ENCODE assay signal across 23 mouse cellular contexts in genomic region chr13:112364698-112365097, GRCm38 (mm10).
A peak's percentile ranks its signal among the peaks of the same experiment; 100 is the strongest.
DNase-seq lines count a peak whose midpoint lies in the region; ATAC-seq and TF ChIP-seq lines count a peak whose summit lies in the region.
"Had no signal": no experiment of that assay in that cellular context is flagged by ENCODE, and none has a peak within 500 bp of the region (broad histone marks: within the 10 kb centered on the region; RNA-seq: fewer than 3 reads in every experiment).

No protein-coding gene starts in this region.

- H3K9me3 ChIP-seq in embryonic facial prominence, embryonic 14.5 days (ENCODE audit: control insufficient read depth, low read length), result no peaks in the 10 kb centered on the region
- no peaks in the 10 kb centered on the region for H3K9me3 ChIP-seq in embryonic facial prominence, embryonic 10.5 days
- no peaks in the 10 kb centered on the region for H3K9me3 ChIP-seq in hindbrain, embryonic 12.5 days (replicated peaks)
- no peaks in the 10 kb centered on the region for H3K9me3 ChIP-seq in hindbrain, embryonic 11.5 days (ENCODE audit: control insufficient read depth, low read length)
- H3K9me3 ChIP-seq in midbrain, embryonic 13.5 days, result no peaks in the 10 kb centered on the region
- H3K9me3 ChIP-seq in midbrain, embryonic 16.5 days (replicated peaks; ENCODE audit: control insufficient read depth, low read length, poor library complexity, severe bottlenecking), result no peaks in the 10 kb centered on the region
- H3K9me3 ChIP-seq in midbrain, embryonic 15.5 days, result no peaks in the 10 kb centered on the region
- H3K9me3 ChIP-seq: embryonic facial prominence, embryonic 13.5 days; forebrain, embryonic 13.5 days; heart, embryonic 13.5 days; hindbrain, embryonic 13.5 days had no signal

- H3K4me3 ChIP-seq in embryonic facial prominence, embryonic 14.5 days (ENCODE audit: low read depth, low read length), result no peak overlapping the region
- H3K4me3 ChIP-seq in embryonic facial prominence, embryonic 10.5 days, result no peak overlapping the region
- no peak overlapping the region for H3K4me3 ChIP-seq in hindbrain, embryonic 12.5 days
- H3K4me3 ChIP-seq in hindbrain, embryonic 11.5 days (ENCODE audit: low read depth, low read length), result no peak overlapping the region
- no peak overlapping the region for H3K4me3 ChIP-seq in midbrain, embryonic 13.5 days (replicated peaks)
- no peak overlapping the region for H3K4me3 ChIP-seq in midbrain, embryonic 16.5 days (ENCODE audit: low read depth, low read length)
- H3K4me3 ChIP-seq in midbrain, embryonic 15.5 days, result no peak overlapping the region
- no peak overlapping the region for H3K4me3 ChIP-seq in cerebellum, adult 2 months (replicated peaks; ENCODE audit: insufficient read depth, low read depth, low read length)
- H3K4me3 ChIP-seq: embryonic facial prominence, embryonic 13.5 days; forebrain, embryonic 13.5 days; heart, embryonic 13.5 days; hindbrain, embryonic 13.5 days had no signal

- H3K27ac ChIP-seq in embryonic facial prominence, embryonic 14.5 days (replicated peaks; ENCODE audit: low read depth, low read length), result no peak overlapping the region
- no peak overlapping the region for H3K27ac ChIP-seq in embryonic facial prominence, embryonic 10.5 days (replicated peaks)
- H3K27ac ChIP-seq in hindbrain, embryonic 12.5 days, result no peak overlapping the region
- H3K27ac ChIP-seq in hindbrain, embryonic 11.5 days (ENCODE audit: low read depth, low read length), result no peak overlapping the region
- no peak overlapping the region for H3K27ac ChIP-seq in midbrain, embryonic 13.5 days
- no peak overlapping the region for H3K27ac ChIP-seq in midbrain, embryonic 16.5 days (ENCODE audit: low read length)
- no peak overlapping the region for H3K27ac ChIP-seq in midbrain, embryonic 15.5 days
- H3K27ac ChIP-seq in cerebellum, adult 2 months (ENCODE audit: insufficient read depth, low read length), result no peak overlapping the region
- H3K27ac ChIP-seq: forebrain, embryonic 13.5 days; heart, embryonic 13.5 days; hindbrain, embryonic 13.5 days; hindbrain, postnatal 0 days had no signal

- ATAC-seq in embryonic facial prominence, embryonic 14.5 days (ENCODE audit: low read depth), result no peak
- ATAC-seq in hindbrain, embryonic 12.5 days (ENCODE audit: low FRiP score), result peak; percentile 48; the same call in 1 of the 2 replicates
- no peak for ATAC-seq in hindbrain, embryonic 11.5 days (ENCODE audit: low FRiP score)
- peak; percentile 50; the same call in 1 of the 2 replicates for ATAC-seq in midbrain, embryonic 13.5 days
- ATAC-seq in midbrain, embryonic 16.5 days, result no peak
- 0 out of 2 replicates have a peak, but pooled peaks have one; percentile 30 for ATAC-seq in midbrain, embryonic 15.5 days (replicated peaks)
- ATAC-seq: activated CD4-positive, CD25-positive, alpha-beta regulatory T cell, adult 4 months; CD4-positive, CD25-positive, alpha-beta regulatory T cell, adult 4 months; forebrain, embryonic 13.5 days; hindbrain, postnatal 0 days had no signal

- no peaks in the 10 kb centered on the region for H3K36me3 ChIP-seq in embryonic facial prominence, embryonic 14.5 days (ENCODE audit: control insufficient read depth, insufficient read depth, low read length)
- no peaks in the 10 kb centered on the region for H3K36me3 ChIP-seq in embryonic facial prominence, embryonic 10.5 days (replicated peaks)
- H3K36me3 ChIP-seq in hindbrain, embryonic 12.5 days, result no peaks in the 10 kb centered on the region
- H3K36me3 ChIP-seq in hindbrain, embryonic 11.5 days (ENCODE audit: control insufficient read depth, insufficient read depth, low read length), result no peaks in the 10 kb centered on the region
- H3K36me3 ChIP-seq in midbrain, embryonic 13.5 days, result no peaks in the 10 kb centered on the region
- H3K36me3 ChIP-seq in midbrain, embryonic 16.5 days (ENCODE audit: control insufficient read depth, insufficient read depth, low read length), result 0 out of 2 replicates have a peak, but pooled peaks cover 3% of the 10 kb centered on the region
- H3K36me3 ChIP-seq in midbrain, embryonic 15.5 days (replicated peaks), result no peaks in the 10 kb centered on the region
- H3K36me3 ChIP-seq: embryonic facial prominence, embryonic 13.5 days; heart, embryonic 13.5 days; hindbrain, embryonic 13.5 days had no signal

- H3K4me2 ChIP-seq in embryonic facial prominence, embryonic 14.5 days (ENCODE audit: low read depth, low read length), result no peak overlapping the region
- H3K4me2 ChIP-seq in hindbrain, embryonic 12.5 days (replicated peaks), result no peak overlapping the region
- H3K4me2 ChIP-seq in hindbrain, embryonic 11.5 days (replicated peaks; ENCODE audit: low read depth, low read length), result no peak overlapping the region
- no peak overlapping the region for H3K4me2 ChIP-seq in midbrain, embryonic 13.5 days (replicated peaks)
- no peak overlapping the region for H3K4me2 ChIP-seq in midbrain, embryonic 16.5 days (ENCODE audit: low read length)
- no peak overlapping the region for H3K4me2 ChIP-seq in midbrain, embryonic 15.5 days
- H3K4me2 ChIP-seq: embryonic facial prominence, embryonic 13.5 days; forebrain, embryonic 13.5 days; heart, embryonic 13.5 days; hindbrain, embryonic 13.5 days had no signal

- no peaks in the 10 kb centered on the region for H3K27me3 ChIP-seq in embryonic facial prominence, embryonic 14.5 days (replicated peaks; ENCODE audit: control insufficient read depth, insufficient read depth, low read length)
- no peaks in the 10 kb centered on the region for H3K27me3 ChIP-seq in embryonic facial prominence, embryonic 10.5 days (replicated peaks; ENCODE audit: low read depth, poor library complexity, severe bottlenecking)
- no peaks in the 10 kb centered on the region for H3K27me3 ChIP-seq in hindbrain, embryonic 12.5 days
- H3K27me3 ChIP-seq in hindbrain, embryonic 11.5 days (ENCODE audit: control insufficient read depth, insufficient read depth, low read length), result no peaks in the 10 kb centered on the region
- no peaks in the 10 kb centered on the region for H3K27me3 ChIP-seq in midbrain, embryonic 13.5 days
- H3K27me3 ChIP-seq in midbrain, embryonic 16.5 days (ENCODE audit: control insufficient read depth, insufficient read depth, low read depth, low read length), result no peaks in the 10 kb centered on the region
- no peaks in the 10 kb centered on the region for H3K27me3 ChIP-seq in midbrain, embryonic 15.5 days (replicated peaks)
- no peaks in the 10 kb centered on the region for H3K27me3 ChIP-seq in cerebellum, adult 2 months (ENCODE audit: control insufficient read depth, insufficient read depth, low read length)
- H3K27me3 ChIP-seq: embryonic facial prominence, embryonic 13.5 days; forebrain, embryonic 13.5 days; heart, embryonic 13.5 days; hindbrain, embryonic 13.5 days had no signal

- no peak overlapping the region for H3K9ac ChIP-seq in embryonic facial prominence, embryonic 14.5 days (ENCODE audit: low read depth, low read length)
- H3K9ac ChIP-seq in hindbrain, embryonic 12.5 days, result no peak overlapping the region
- no peak overlapping the region for H3K9ac ChIP-seq in hindbrain, embryonic 11.5 days (ENCODE audit: low read depth, low read length)
- no peak overlapping the region for H3K9ac ChIP-seq in midbrain, embryonic 13.5 days (replicated peaks)
- no peak overlapping the region for H3K9ac ChIP-seq in midbrain, embryonic 16.5 days (ENCODE audit: low read depth, low read length)
- H3K9ac ChIP-seq in midbrain, embryonic 15.5 days, result no peak overlapping the region
- H3K9ac ChIP-seq: embryonic facial prominence, embryonic 13.5 days; forebrain, embryonic 13.5 days; heart, embryonic 13.5 days; hindbrain, embryonic 13.5 days had no signal

- 77% methylated on average over 5 of the region's 5 CpGs for WGBS in embryonic facial prominence, embryonic 14.5 days
- WGBS in embryonic facial prominence, embryonic 10.5 days, result 93% methylated on average over 5 of the region's 5 CpGs
- 71% methylated on average over 5 of the region's 5 CpGs for WGBS in hindbrain, embryonic 12.5 days
- WGBS in hindbrain, embryonic 11.5 days, result 77% methylated on average over 5 of the region's 5 CpGs
- WGBS in midbrain, embryonic 13.5 days, result 66% methylated on average over 5 of the region's 5 CpGs
- WGBS in midbrain, embryonic 16.5 days, result 55% methylated on average over 5 of the region's 5 CpGs
- WGBS in midbrain, embryonic 15.5 days, result 54% methylated on average over 5 of the region's 5 CpGs
- WGBS in cerebellum, adult 2 months, result 77% methylated on average over 5 of the region's 5 CpGs

- TF ChIP-seq POLR2A in cerebellum, adult 2 months (IDR thresholded peaks at IDR 0.05; ENCODE audit: borderline replicate concordance, insufficient read depth, low read length), result no peak

- no peak for TF ChIP-seq CTCF in cerebellum, adult 2 months (IDR thresholded peaks at IDR 0.05; ENCODE audit: borderline replicate concordance, insufficient read depth, low read depth, low read length)

- peak; percentile 60 for DNase-seq in embryonic facial prominence, embryonic 14.5 days (ENCODE audit: low spot score)
- no peak for DNase-seq in embryonic facial prominence, embryonic 10.5 days (ENCODE audit: low spot score)
- no peak for DNase-seq in hindbrain, embryonic 11.5 days (ENCODE audit: low spot score)
- no peak for DNase-seq in cerebellum, adult 2 months
- DNase-seq: adrenal gland, postnatal 14 days; B cell, adult 2 months; cerebellum, adult 11 months; cerebellum, adult 9-10 months; cerebellum, postnatal 25 days; gastrocnemius, postnatal 36 days; heart, adult 11 months; heart, postnatal 36 days had no signal

- H3K4me1 ChIP-seq in embryonic facial prominence, embryonic 14.5 days (ENCODE audit: control insufficient read depth, insufficient read depth, low read length), result no peaks in the 10 kb centered on the region
- peaks cover 7% of the 10 kb centered on the region; the same call in 1 of the 2 replicates for H3K4me1 ChIP-seq in embryonic facial prominence, embryonic 10.5 days
- H3K4me1 ChIP-seq in hindbrain, embryonic 12.5 days, result no peaks in the 10 kb centered on the region; the same call in 1 of the 2 replicates
- no peaks in the 10 kb centered on the region for H3K4me1 ChIP-seq in hindbrain, embryonic 11.5 days (replicated peaks; ENCODE audit: control insufficient read depth, insufficient read depth, low read length)
- H3K4me1 ChIP-seq in midbrain, embryonic 13.5 days (replicated peaks), result 0 out of 2 replicates have a peak, but pooled peaks cover 3% of the 10 kb centered on the region
- H3K4me1 ChIP-seq in midbrain, embryonic 16.5 days (ENCODE audit: control insufficient read depth, insufficient read depth, low read length), result no peaks in the 10 kb centered on the region
- H3K4me1 ChIP-seq in midbrain, embryonic 15.5 days, result no peaks in the 10 kb centered on the region
- H3K4me1 ChIP-seq in cerebellum, adult 2 months (ENCODE audit: control insufficient read depth, insufficient read depth, low read length), result no peaks in the 10 kb centered on the region
- H3K4me1 ChIP-seq: forebrain, embryonic 13.5 days; hindbrain, embryonic 13.5 days had no signal

Comparison
In these comparisons a context has a peak if more than half of its experiments do, and no peak if none do; other contexts are left out.
1. ATAC-seq: peak in hindbrain, embryonic 12.5 days (single experiment), midbrain, embryonic 13.5 days (single experiment) and midbrain, embryonic 15.5 days (single experiment); none in embryonic facial prominence, embryonic 14.5 days (single experiment), hindbrain, embryonic 11.5 days (single experiment) and midbrain, embryonic 16.5 days (single experiment).